14 mouse cellular contexts compared by ENCODE assay signal in genomic region chr13:103470141-103470540, GRCm38 (mm10).
"Had no signal": no experiment of that assay in that cellular context is flagged by ENCODE, and none has a peak within 500 bp of the region (broad histone marks: within the 10 kb centered on the region; RNA-seq: fewer than 3 reads in every experiment).

No protein-coding gene starts in this region.

- H3K4me2 ChIP-seq: kidney, embryonic 15.5 days; liver, embryonic 12.5 days; lung, embryonic 14.5 days; midbrain, embryonic 11.5 days; stomach, embryonic 15.5 days had no signal

- H3K36me3 ChIP-seq: kidney, embryonic 15.5 days; liver, embryonic 12.5 days; stomach, embryonic 15.5 days had no signal

- H3K27ac ChIP-seq: kidney, embryonic 15.5 days; left cerebral cortex, adult 2 months; liver, embryonic 12.5 days; stomach, embryonic 15.5 days had no signal

- DNase-seq: kidney, adult 2 months; kidney, postnatal 25 days; lung, embryonic 14.5 days; lung, postnatal 10 days; lung, postnatal 4 days; right cerebral cortex, postnatal 14 days; thymus, adult 2 months; thymus, postnatal 25 days had no signal

- H3K9me3 ChIP-seq: kidney, embryonic 15.5 days; liver, embryonic 12.5 days; stomach, embryonic 15.5 days had no signal

- H3K4me1 ChIP-seq: liver, embryonic 12.5 days; stomach, embryonic 15.5 days had no signal

- ATAC-seq: liver, embryonic 12.5 days; midbrain, embryonic 16.5 days had no signal

- H3K27me3 ChIP-seq: kidney, embryonic 15.5 days; liver, embryonic 12.5 days; stomach, embryonic 15.5 days had no signal

- H3K9ac ChIP-seq: kidney, embryonic 15.5 days; liver, embryonic 12.5 days; lung, embryonic 14.5 days; stomach, embryonic 15.5 days had no signal

- H3K4me3 ChIP-seq: kidney, embryonic 15.5 days; left cerebral cortex, adult 2 months; liver, embryonic 12.5 days; stomach, embryonic 15.5 days had no signal
